Mouse (Mus musculus): ENCODE measurements around the gene Foxp1.

- no peak for TF ChIP-seq CTCF (IDR thresholded peaks at IDR 0.05; ENCODE audit: low read depth)
- no peak for TF ChIP-seq EP300 (IDR thresholded peaks at IDR 0.05; ENCODE audit: low read depth)
Observed at GRCm38 (mm10) chr6:99252816-99253215, 269.7 kb downstream of the Foxp1 start.
